Mouse (Mus musculus) liver, embryonic 14.5 days (tissue): ENCODE results near the gene Manba.

Experiments used
- CTCF ChIP-seq: IDR thresholded peaks from 2 replicates; pipeline ENCODE4 v1.5.1; 2016; ENCODE audit warnings: antibody characterized with exemption, low read depth, control low read depth
- EP300 ChIP-seq: IDR thresholded peaks from 2 replicates; pipeline ENCODE4 v1.6.1; 2016; ENCODE audit warnings: antibody characterized with exemption, low read depth

DNA sequence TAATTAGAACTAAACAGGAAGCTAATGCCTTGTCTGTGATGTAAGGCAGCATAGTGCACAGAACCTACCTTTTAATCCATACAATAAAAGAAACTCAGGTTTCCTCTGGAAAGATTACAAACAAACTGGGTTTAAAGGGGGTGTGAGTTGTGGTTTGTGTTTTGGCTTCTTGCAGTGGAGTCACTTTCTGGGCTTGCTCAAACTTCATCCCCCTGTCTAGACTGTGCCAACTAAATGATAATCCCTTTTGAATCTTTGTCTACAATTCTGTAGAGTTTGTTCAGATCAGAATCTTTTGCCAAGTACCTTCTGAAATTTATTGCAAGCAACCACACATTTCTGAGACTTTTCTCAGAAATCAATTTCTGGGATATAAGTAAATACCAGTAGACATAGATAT is 40.5 kb upstream of the Manba start:
- TF ChIP-seq CTCF (no peak), EP300 (no peak)
